Mouse (Mus musculus) bone marrow macrophage, adult 2 months (primary cell): ENCODE data around the gene Tenm4.

Source experiments
- CTCF ChIP-seq: IDR thresholded peaks from 2 replicates; pipeline ENCODE4 v1.5.1; 2012; ENCODE audit warnings: low read depth, mild to moderate bottlenecking, low read length, moderate library complexity
- POLR2A ChIP-seq: IDR thresholded peaks from 2 replicates; pipeline ENCODE4 v1.6.1; 2012; ENCODE audit warnings: mild to moderate bottlenecking, low read depth, low read length, borderline replicate concordance

GRCm38 (mm10) chr7:96703958-96704357, 532.9 kb downstream of the Tenm4 start:
- no peak for TF ChIP-seq POLR2A
- no peak for TF ChIP-seq CTCF
